Mouse (Mus musculus) kidney, embryonic 14.5 days (tissue): Measurements from ENCODE around the gene Cd81. TPM values are rescaled to one million over a fixed set of nuclear protein-coding genes. Genes with fewer than 3 reads are reported as not detected.

Experiments used
- ATAC-seq: fragments of 200-750 bp; cut with Nextera tagmentation; 2 replicates; pipeline ENCODE4 v1.8.0; 2017; ENCODE audit warnings: moderate number of reproducible peaks, mild to moderate bottlenecking, moderate TSS enrichment, moderate library complexity; ENCODE audit not compliant: low FRiP score, low TSS enrichment
- H3K27ac ChIP-seq: fragments of 300-500 bp; sonication (generic); 2 replicates; pipeline ENCODE4 v1.5.1; 2014; ENCODE audit warnings: low read depth, mild to moderate bottlenecking, low read length, moderate library complexity, mixed read lengths
- H3K27me3 ChIP-seq: fragments of 300-500 bp; sonication (generic); 2 replicates; pipeline ENCODE4 v1.6.1; 2014; ENCODE audit warnings: mild to moderate bottlenecking, low read length; ENCODE audit not compliant: control insufficient read depth, insufficient read depth
- H3K36me3 ChIP-seq: fragments of 300-500 bp; sonication (generic); 2 replicates; pipeline ENCODE4 v1.6.1; 2014; ENCODE audit warnings: low read length, mixed read lengths; ENCODE audit not compliant: control insufficient read depth, insufficient read depth
- H3K4me1 ChIP-seq: fragments of 300-500 bp; sonication (generic); 2 replicates; pipeline ENCODE4 v1.6.1; 2014; ENCODE audit warnings: low read length, mixed read lengths; ENCODE audit not compliant: control insufficient read depth, insufficient read depth
- H3K4me2 ChIP-seq: fragments of 300-500 bp; sonication (generic); replicated peaks from 2 replicates; pipeline ENCODE4 v1.6.1; 2014; ENCODE audit warnings: low read depth, mild to moderate bottlenecking, low read length
- H3K4me3 ChIP-seq: fragments of 300-500 bp; sonication (generic); 2 replicates; pipeline ENCODE4 v1.5.1; 2014; ENCODE audit warnings: mild to moderate bottlenecking, low read length
- H3K9ac ChIP-seq: fragments of 300-500 bp; sonication (generic); 2 replicates; pipeline ENCODE4 v1.6.1; 2014; ENCODE audit warnings: low read depth, mild to moderate bottlenecking, low read length, moderate library complexity
- H3K9me3 ChIP-seq: fragments of 300-500 bp; sonication (generic); 2 replicates; pipeline ENCODE4 v1.6.1; 2016; ENCODE audit warnings: low read length; ENCODE audit not compliant: control insufficient read depth
- WGBS: fragments of 180-500 bp; shearing (Covaris S2); extraction: QIAGEN DNeasy Blood & Tissue Kit; methylation state at CpG from one replicate; pipeline ENCODE4 v1.1.7; 2014; 5-methylcytosine and 5-hydroxymethylcytosine counted together
- polyA plus RNA-seq: library from polyadenylated mRNA; unstranded; fragments of >200 nt; fragmentation: Nextera tagmentation; extraction: Ambion mirVana; gene quantifications from 2 replicates; pipeline ENCODE4 v1.2.1, GENCODE M21; 2014

Cd81 gene
- 477 and 494 TPM in 2 replicates for polyA plus RNA-seq

- Histone ChIP-seq H3K4me2 (peak within 1 kb of the TSS; percentile 90), H3K36me3 (peaks cover 5% of the 10 kb centered on the region; the same call in 1 of the 2 replicates), H3K27me3 (no peaks in the 10 kb centered on the region), H3K4me1 (peaks cover 29% of the 10 kb centered on the region), H3K27ac (peak within 1 kb of the TSS; percentile 94), H3K4me3 (peak within 1 kb of the TSS; percentile 97), H3K9ac (peak within 1 kb of the TSS; percentile 95), H3K9me3 (no peaks in the 10 kb centered on the region)
- peak; percentile 88 for ATAC-seq
- WGBS = 0% methylated on average over 37 of the region's 37 CpGs
Measured at GRCm38 (mm10) chr7:143052626-143053007, at the start of gene Cd81. Gene Cd81 (plus strand): TSS chr7:143052739.

DNA sequence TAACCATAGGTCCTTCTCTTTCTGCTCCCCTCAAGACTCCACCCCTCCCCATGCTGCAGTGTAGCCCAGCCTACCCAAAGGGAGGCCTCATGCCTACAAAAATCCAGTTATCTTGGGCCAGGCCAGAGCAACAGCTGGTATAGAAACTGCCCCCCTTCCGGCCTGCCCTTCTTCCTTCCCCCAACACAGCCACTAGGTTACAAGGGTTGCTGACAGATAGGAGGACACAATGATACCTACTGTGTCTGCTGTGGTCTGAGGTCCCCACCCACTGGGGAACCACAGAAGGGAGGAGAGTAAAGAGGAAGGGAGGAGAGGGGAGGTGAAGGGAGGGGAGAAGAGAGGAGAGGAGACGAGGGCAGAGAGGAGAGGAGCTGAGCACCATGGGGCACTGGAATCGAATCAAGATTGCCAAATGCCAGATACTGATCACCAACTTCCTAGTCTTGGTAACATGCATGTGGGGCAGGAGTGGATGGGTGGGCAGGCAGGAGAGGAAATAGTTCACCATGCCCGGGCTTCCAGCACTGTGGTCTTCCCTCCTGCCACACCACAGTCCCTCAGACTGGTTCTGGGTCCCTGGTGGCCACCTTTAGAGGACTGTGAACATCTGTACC lies 47.7 kb upstream of the Cd81 start, which contains the start of gene Tspan32:
Gene Tspan32, plus strand, starts transcription at position 320 of the 617 bp plus-strand sequence.
- ATAC-seq = no peak
- Histone ChIP-seq H3K36me3 (no peaks in the 10 kb centered on the region), H3K4me2 (no peak within 1 kb of the TSS), H3K27me3 (no peaks in the 10 kb centered on the region), H3K9me3 (no peaks in the 10 kb centered on the region), H3K4me1 (peaks cover 20% of the 10 kb centered on the region), H3K9ac (no peak within 1 kb of the TSS), H3K27ac (no peak within 1 kb of the TSS), H3K4me3 (no peak within 1 kb of the TSS)
- WGBS = 77% methylated on average over 4 of the region's 4 CpGs

DNA sequence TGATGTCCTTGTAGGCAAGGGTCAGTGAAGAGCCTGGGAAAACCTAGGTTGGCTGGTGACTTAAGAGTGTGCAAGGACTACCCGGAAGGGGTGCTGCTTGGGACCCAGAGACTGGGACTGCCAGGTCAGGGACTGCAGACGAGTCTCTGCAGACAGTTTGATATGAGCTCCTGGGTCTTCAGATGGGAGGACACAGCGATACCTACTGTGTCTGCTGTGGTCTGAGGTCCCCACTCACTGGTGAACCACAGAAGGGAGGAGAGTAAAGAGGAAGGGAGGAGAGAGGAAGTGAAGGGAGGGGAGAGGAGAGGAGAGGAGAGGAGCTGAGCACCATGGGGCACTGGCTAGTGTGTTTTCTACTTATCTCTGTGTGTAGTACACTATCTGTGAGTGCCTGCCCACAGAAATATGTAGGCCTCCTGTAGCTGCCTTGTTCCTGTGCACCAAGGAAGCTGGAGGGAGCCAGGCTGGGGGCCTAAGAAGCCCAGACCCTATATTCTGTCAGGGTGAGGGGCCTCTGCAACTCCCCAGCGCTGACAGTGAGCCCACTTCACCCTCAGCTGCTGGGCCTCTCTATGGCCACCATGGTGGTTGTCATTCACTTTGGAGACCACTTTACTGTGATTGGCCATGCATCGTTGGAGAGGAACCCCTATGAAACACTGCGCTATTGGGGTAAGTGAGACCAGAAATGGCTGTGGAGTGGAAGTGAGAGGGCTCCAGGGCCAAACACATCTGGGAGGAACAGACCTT lies 47.0 kb upstream of the Cd81 start:
- Histone ChIP-seq H3K27me3 (no peaks in the 10 kb centered on the region), H3K4me2 (no peak overlapping the region), H3K9me3 (no peaks in the 10 kb centered on the region), H3K4me3 (no peak overlapping the region), H3K4me1 (peaks cover 23% of the 10 kb centered on the region), H3K36me3 (no peaks in the 10 kb centered on the region), H3K27ac (no peak overlapping the region), H3K9ac (no peak overlapping the region)
- WGBS = 86% methylated on average over 6 of the region's 6 CpGs
- ATAC-seq = no peak

DNA sequence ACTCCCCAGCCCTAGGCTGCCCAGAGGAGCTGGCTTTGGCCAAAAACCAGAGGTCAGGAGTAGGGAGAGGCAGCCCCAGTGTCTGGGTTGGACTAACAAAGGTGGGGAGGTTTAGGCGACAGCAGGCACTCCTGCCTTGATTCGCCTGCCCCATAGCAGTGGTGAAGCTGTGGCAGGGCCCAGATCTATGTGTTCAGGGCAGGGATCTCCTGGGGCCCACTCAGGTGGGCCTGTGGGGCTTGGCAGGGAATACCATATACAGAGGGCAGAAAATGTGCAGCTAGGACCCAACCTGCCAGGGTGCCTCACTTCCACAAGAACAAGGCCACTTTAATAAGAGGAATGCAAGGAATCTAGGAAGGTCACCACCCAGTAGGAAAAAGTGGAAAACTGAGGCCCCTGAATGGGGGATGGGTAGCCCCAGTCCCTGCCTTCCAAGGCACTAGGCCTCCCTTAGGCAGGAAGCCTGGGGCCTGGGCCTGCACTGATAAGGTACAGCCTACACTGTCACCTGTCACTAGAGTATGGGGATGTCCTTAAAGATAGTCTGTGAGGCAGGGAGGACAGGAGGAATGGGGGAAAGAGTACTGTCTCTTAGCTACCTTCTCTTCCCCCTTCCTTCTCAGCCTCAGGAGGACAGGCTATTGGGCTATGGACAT lies 46.3 kb upstream of the Cd81 start:
- no peak overlapping the region for H3K4me3 ChIP-seq
- no peak overlapping the region for H3K27ac ChIP-seq
- no peak overlapping the region for H3K4me2 ChIP-seq
- H3K9me3 ChIP-seq = no peaks in the 10 kb centered on the region
- H3K9ac ChIP-seq = 0 out of 2 replicates have a peak overlapping the region, but pooled peaks have one; percentile 23
- 81% methylated on average over 2 of the region's 2 CpGs for WGBS
- peaks cover 26% of the 10 kb centered on the region for H3K4me1 ChIP-seq
- ATAC-seq = no peak
- H3K36me3 ChIP-seq = no peaks in the 10 kb centered on the region
- H3K27me3 ChIP-seq = no peaks in the 10 kb centered on the region

GRCm38 (mm10) chr7:143006756-143007598 lies 45.6 kb upstream of the Cd81 start:
- Histone ChIP-seq H3K4me2 (no peak overlapping the region), H3K4me1 (peaks cover 29% of the 10 kb centered on the region), H3K4me3 (no peak overlapping the region), H3K9me3 (no peaks in the 10 kb centered on the region), H3K27me3 (no peaks in the 10 kb centered on the region), H3K36me3 (no peaks in the 10 kb centered on the region), H3K27ac (no peak overlapping the region), H3K9ac (0 out of 2 replicates have a peak overlapping the region, but pooled peaks have one; percentile 9)
- 85% methylated on average over 8 of the region's 8 CpGs for WGBS
- no peak for ATAC-seq

- peak; percentile 86 for ATAC-seq
- WGBS = 39% methylated on average over 17 of the region's 17 CpGs
- peak overlapping the region; percentile 90 for H3K27ac ChIP-seq
- no peaks in the 10 kb centered on the region for H3K27me3 ChIP-seq
- no peak overlapping the region for H3K4me2 ChIP-seq
- no peaks in the 10 kb centered on the region for H3K36me3 ChIP-seq
- H3K4me3 ChIP-seq = no peak overlapping the region; the same call in 1 of the 2 replicates
- H3K4me1 ChIP-seq = peaks cover 31% of the 10 kb centered on the region
- H3K9me3 ChIP-seq = no peaks in the 10 kb centered on the region
- H3K9ac ChIP-seq = 0 out of 2 replicates have a peak overlapping the region, but pooled peaks have one; percentile 31
Measured at GRCm38 (mm10) chr7:143007599-143008369, 44.8 kb upstream of the Cd81 start.

DNA sequence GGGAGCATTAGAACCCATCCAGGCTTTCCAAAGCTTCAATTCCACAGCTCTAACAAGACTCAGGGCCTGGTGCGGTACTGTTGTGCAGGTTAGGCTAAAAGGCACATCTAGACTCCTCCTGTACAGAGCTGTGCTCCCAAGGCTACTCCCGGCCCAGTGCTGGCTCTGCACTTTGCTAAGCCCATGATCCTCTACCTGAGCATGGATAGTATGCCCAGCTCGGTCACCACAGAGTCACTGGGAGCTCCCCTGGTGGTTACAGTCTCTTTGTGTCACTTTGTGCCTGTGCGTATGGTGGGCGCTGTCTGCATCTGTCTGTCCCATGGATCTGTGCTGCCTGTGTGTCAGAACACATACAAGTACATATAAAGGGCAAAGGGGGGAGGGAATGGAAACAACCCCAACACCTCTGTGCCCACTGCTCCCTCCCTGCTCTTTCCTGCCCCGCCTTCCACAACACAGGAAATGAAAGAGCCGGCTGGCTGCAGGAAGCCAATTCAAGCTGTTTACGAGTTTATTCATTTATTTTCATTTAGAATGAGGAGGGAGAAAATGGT lies 44.1 kb upstream of the Cd81 start:
- peak; percentile 56 for ATAC-seq
- Histone ChIP-seq H3K9ac (peak overlapping the region; percentile 31; the same call in 1 of the 2 replicates), H3K4me3 (no peak overlapping the region; the same call in 1 of the 2 replicates), H3K36me3 (no peaks in the 10 kb centered on the region), H3K27ac (peak overlapping the region; percentile 90), H3K27me3 (no peaks in the 10 kb centered on the region), H3K4me1 (peaks cover 28% of the 10 kb centered on the region), H3K4me2 (peak overlapping the region; percentile 30; the same call in 1 of the 2 replicates), H3K9me3 (no peaks in the 10 kb centered on the region)
- WGBS = 38% methylated on average over 8 of the region's 8 CpGs
